Comparison of ENCODE assay signal across 18 mouse cellular contexts in genomic region chr9:85394975-85395374, GRCm38 (mm10).
"Had no signal": no experiment of that assay in that cellular context is flagged by ENCODE, and none has a peak within 500 bp of the region (broad histone marks: within the 10 kb centered on the region; RNA-seq: fewer than 3 reads in every experiment).

No protein-coding gene starts in this region.

- H3K9me3 ChIP-seq: midbrain, embryonic 10.5 days; midbrain, embryonic 12.5 days; neural tube, embryonic 13.5 days; neural tube, embryonic 15.5 days had no signal

- H3K27ac ChIP-seq: midbrain, embryonic 10.5 days; midbrain, embryonic 12.5 days; neural tube, embryonic 13.5 days; neural tube, embryonic 15.5 days had no signal

- H3K4me2 ChIP-seq: lung, embryonic 14.5 days; midbrain, embryonic 12.5 days; neural tube, embryonic 13.5 days; neural tube, embryonic 15.5 days had no signal

- H3K36me3 ChIP-seq: midbrain, embryonic 10.5 days; midbrain, embryonic 12.5 days; neural tube, embryonic 13.5 days; neural tube, embryonic 15.5 days had no signal

- H3K4me1 ChIP-seq: neural tube, embryonic 13.5 days; neural tube, embryonic 15.5 days had no signal

- DNase-seq: lung, embryonic 14.5 days; lung, postnatal 10 days; lung, postnatal 4 days; midbrain, embryonic 14.5 days; retina, postnatal 1 day; right cerebral cortex, adult 18-20 months; right cerebral cortex, postnatal 25 days; right cerebral cortex, postnatal 4 days; spleen, adult 18-20 months; thymus, adult 18-20 months; thymus, postnatal 14 days; thymus, postnatal 36 days had no signal

- H3K9ac ChIP-seq: lung, embryonic 14.5 days; midbrain, embryonic 12.5 days; neural tube, embryonic 13.5 days; neural tube, embryonic 15.5 days had no signal

- H3K27me3 ChIP-seq: midbrain, embryonic 12.5 days; neural tube, embryonic 13.5 days; neural tube, embryonic 15.5 days had no signal

- ATAC-seq: midbrain, embryonic 16.5 days had no signal

- H3K4me3 ChIP-seq: midbrain, embryonic 10.5 days; midbrain, embryonic 12.5 days; myocyte; neural tube, embryonic 13.5 days; neural tube, embryonic 15.5 days had no signal
